Mouse (Mus musculus): ENCODE results near the gene Zfp941. TPM values are rescaled to one million over a fixed set of nuclear protein-coding genes. Genes with fewer than 3 reads are reported as not detected.
"Not testable (repeated sequence)": the region's sequence is repeated elsewhere in the genome, so short reads cannot be mapped to it uniquely, and the experiment has no call there.

The Zfp941 gene
- total RNA-seq, 1 experiment from 2014 or later = 2.4 TPM

- peak; percentile 85 to 94 for ATAC-seq (replicated peaks in 1 of 2; ENCODE audit: insufficient read depth in 1 of 2, low FRiP score in 2 of 2, low TSS enrichment in 1 of 2, low read depth in 1 of 2, poor library complexity in 2 of 2, severe bottlenecking in 2 of 2)
Observed at GRCm38 (mm10) chr7:140805704-140806103, 16.3 kb downstream of the Zfp941 start.

GRCm38 (mm10) chr7:140802629-140803028 is 19.3 kb downstream of the Zfp941 start:
- no peak for ATAC-seq (replicated peaks in 1 of 2; ENCODE audit: insufficient read depth in 1 of 2, low FRiP score in 2 of 2, low TSS enrichment in 1 of 2, low read depth in 1 of 2, poor library complexity in 2 of 2, severe bottlenecking in 2 of 2)

GRCm38 (mm10) chr7:140798212-140798611 is 23.8 kb downstream of the Zfp941 start:
- no peak for ATAC-seq (replicated peaks in 1 of 2; ENCODE audit: insufficient read depth in 1 of 2, low FRiP score in 2 of 2, low TSS enrichment in 1 of 2, low read depth in 1 of 2, poor library complexity in 2 of 2, severe bottlenecking in 2 of 2)

- ATAC-seq (replicated peaks in 1 of 2; ENCODE audit: insufficient read depth in 1 of 2, low FRiP score in 2 of 2, low TSS enrichment in 1 of 2, low read depth in 1 of 2, poor library complexity in 2 of 2, severe bottlenecking in 2 of 2) = no peak
Observed at GRCm38 (mm10) chr7:140797619-140798018, 24.4 kb downstream of the Zfp941 start.

GRCm38 (mm10) chr7:140793541-140793940 is 28.4 kb downstream of the Zfp941 start:
- no peak for ATAC-seq (replicated peaks in 1 of 2; ENCODE audit: insufficient read depth in 1 of 2, low FRiP score in 2 of 2, low TSS enrichment in 1 of 2, low read depth in 1 of 2, poor library complexity in 2 of 2, severe bottlenecking in 2 of 2)

- no peak for ATAC-seq (replicated peaks in 1 of 2; ENCODE audit: insufficient read depth in 1 of 2, low FRiP score in 2 of 2, low TSS enrichment in 1 of 2, low read depth in 1 of 2, poor library complexity in 2 of 2, severe bottlenecking in 2 of 2)
Observed at GRCm38 (mm10) chr7:140788053-140788435, 33.9 kb downstream of the Zfp941 start.

GRCm38 (mm10) chr7:140787406-140788052 is 34.4 kb downstream of the Zfp941 start, which contains the start of gene Syce1:
Syce1 (minus strand) TSS chr7:140787852.
- no peak for ATAC-seq (replicated peaks in 1 of 2; ENCODE audit: insufficient read depth in 1 of 2, low FRiP score in 2 of 2, low TSS enrichment in 1 of 2, low read depth in 1 of 2, poor library complexity in 2 of 2, severe bottlenecking in 2 of 2)

- no peak for ATAC-seq (replicated peaks in 1 of 2; ENCODE audit: insufficient read depth in 1 of 2, low FRiP score in 2 of 2, low TSS enrichment in 1 of 2, low read depth in 1 of 2, poor library complexity in 2 of 2, severe bottlenecking in 2 of 2)
Observed at GRCm38 (mm10) chr7:140780548-140780947, 41.4 kb downstream of the Zfp941 start.

GRCm38 (mm10) chr7:140765888-140766739 is 55.9 kb downstream of the Zfp941 start:
- ATAC-seq (replicated peaks in 1 of 2; ENCODE audit: insufficient read depth in 1 of 2, low FRiP score in 2 of 2, low TSS enrichment in 1 of 2, low read depth in 1 of 2, poor library complexity in 2 of 2, severe bottlenecking in 2 of 2) = peak; percentile 82 to 88

- not testable (repeated sequence) for ATAC-seq (replicated peaks in 1 of 2; ENCODE audit: insufficient read depth in 1 of 2, low FRiP score in 2 of 2, low TSS enrichment in 1 of 2, low read depth in 1 of 2, poor library complexity in 2 of 2, severe bottlenecking in 2 of 2)
Observed at GRCm38 (mm10) chr7:140765391-140765790, 56.6 kb downstream of the Zfp941 start.

GRCm38 (mm10) chr7:140763447-140764020 is 58.4 kb downstream of the Zfp941 start, which contains the start of gene Cyp2e1:
Cyp2e1 (plus strand) TSS chr7:140763739.
- ATAC-seq (replicated peaks in 1 of 2; ENCODE audit: insufficient read depth in 1 of 2, low FRiP score in 2 of 2, low TSS enrichment in 1 of 2, low read depth in 1 of 2, poor library complexity in 2 of 2, severe bottlenecking in 2 of 2) = no peak

- no peak for ATAC-seq (replicated peaks in 1 of 2; ENCODE audit: insufficient read depth in 1 of 2, low FRiP score in 2 of 2, low TSS enrichment in 1 of 2, low read depth in 1 of 2, poor library complexity in 2 of 2, severe bottlenecking in 2 of 2)
Observed at GRCm38 (mm10) chr7:140760647-140761046, 61.3 kb downstream of the Zfp941 start.

Other genes starting within 250 kb of the Zfp941 start
- not detected in 2 replicates for gene Olfr46, start 220.9 kb downstream of the Zfp941 start, total RNA-seq (2017)
- not detected in 2 replicates for gene Olfr61, start 193.2 kb downstream of the Zfp941 start, total RNA-seq (2017)
- gene Olfr53, start 175.7 kb downstream of the Zfp941 start, total RNA-seq (2017) = not detected in 2 replicates
- not detected in 2 replicates for gene Olfr539, start 162.2 kb downstream of the Zfp941 start, total RNA-seq (2017)
- gene Olfr45, start 140.2 kb downstream of the Zfp941 start, total RNA-seq (2017) = not detected in 2 replicates
- not detected in 2 replicates for gene Olfr541, start 124.9 kb downstream of the Zfp941 start, total RNA-seq (2017)
- gene Cyp2e1, start 58.4 kb downstream of the Zfp941 start, total RNA-seq (2017) = not detected in 2 replicates
- 0.88 and 1.8 TPM in 2 replicates for gene Syce1, start 34.3 kb downstream of the Zfp941 start, total RNA-seq (2017)
- gene Urah, start 12.8 kb upstream of the Zfp941 start, total RNA-seq (2017) = not detected in 2 replicates
- gene Scgb1c1, start 23.4 kb upstream of the Zfp941 start, total RNA-seq (2017) = not detected in 2 replicates
- gene Odf3, start 25.6 kb upstream of the Zfp941 start, total RNA-seq (2017) = not detected in 2 replicates
- 1.8 and 4.6 TPM in 2 replicates for gene Gm45785, start 34.2 kb upstream of the Zfp941 start, total RNA-seq (2017)
- 49.0 and 66.3 TPM in 2 replicates for gene Ric8a, start 34.8 kb upstream of the Zfp941 start, total RNA-seq (2017)
- 28.2 and 36.1 TPM in 2 replicates for gene Bet1l, start 35.4 kb upstream of the Zfp941 start, total RNA-seq (2017)
- gene Psmd13, start 59.8 kb upstream of the Zfp941 start, total RNA-seq (2017) = 131 and 147 TPM in 2 replicates
- 50.7 and 71.5 TPM in 2 replicates for gene Sirt3, start 60.1 kb upstream of the Zfp941 start, total RNA-seq (2017)
- not detected in 2 replicates for gene Cox8b, start 78.3 kb upstream of the Zfp941 start, total RNA-seq (2017)
- gene Nlrp6, start 98.7 kb upstream of the Zfp941 start, total RNA-seq (2017) = 0.25 and 0.35 TPM in 2 replicates
- gene Pgghg, start 119.2 kb upstream of the Zfp941 start, total RNA-seq (2017) = 11.2 and 17.7 TPM in 2 replicates
- 1.0 TPM in 1 of 2 replicates, not detected in the other for gene Ifitm5, start 128.1 kb upstream of the Zfp941 start, total RNA-seq (2017)
- not detected in 2 replicates for gene Gm45717, start 133.8 kb upstream of the Zfp941 start, total RNA-seq (2017)
- 328 and 386 TPM in 2 replicates for gene Ifitm2, start 133.8 kb upstream of the Zfp941 start, total RNA-seq (2017)
- 250 and 359 TPM in 2 replicates for gene Ifitm1, start 145.0 kb upstream of the Zfp941 start, total RNA-seq (2017)
- 143 and 341 TPM in 2 replicates for gene Ifitm3, start 188.6 kb upstream of the Zfp941 start, total RNA-seq (2017)
- 68.4 and 203 TPM in 2 replicates for gene Ifitm6, start 195.7 kb upstream of the Zfp941 start, total RNA-seq (2017)
- gene Gm17387, start 207.0 kb upstream of the Zfp941 start, total RNA-seq (2017) = not detected in 2 replicates
- 4.1 and 6.6 TPM in 2 replicates for gene B4galnt4, start 238.9 kb upstream of the Zfp941 start, total RNA-seq (2017)

Data from hematopoietic stem cell, adult 5-6 weeks (primary cell).